Mouse (Mus musculus) embryonic fibroblast, embryonic 13.5 days (primary cell): ENCODE measurements at regions not wholly inside any gene's neighbourhood (a gene's known extent, or its start where the extent isn't known, plus 50 kb on each side); places are given as distances from the start of the nearest gene placed in this dataset.

Source experiments
- CTCF ChIP-seq: IDR thresholded peaks from 2 replicates; pipeline ENCODE4 v1.5.1; 2011; ENCODE audit warnings: mild to moderate bottlenecking, control low read depth, low read length, moderate library complexity, borderline replicate concordance; ENCODE audit not compliant: insufficient read depth
- POLR2A ChIP-seq: IDR thresholded peaks from 2 replicates; pipeline ENCODE4 v1.6.1; 2011; ENCODE audit warnings: low read depth, mild to moderate bottlenecking, control low read depth, low read length, moderate library complexity

DNA sequence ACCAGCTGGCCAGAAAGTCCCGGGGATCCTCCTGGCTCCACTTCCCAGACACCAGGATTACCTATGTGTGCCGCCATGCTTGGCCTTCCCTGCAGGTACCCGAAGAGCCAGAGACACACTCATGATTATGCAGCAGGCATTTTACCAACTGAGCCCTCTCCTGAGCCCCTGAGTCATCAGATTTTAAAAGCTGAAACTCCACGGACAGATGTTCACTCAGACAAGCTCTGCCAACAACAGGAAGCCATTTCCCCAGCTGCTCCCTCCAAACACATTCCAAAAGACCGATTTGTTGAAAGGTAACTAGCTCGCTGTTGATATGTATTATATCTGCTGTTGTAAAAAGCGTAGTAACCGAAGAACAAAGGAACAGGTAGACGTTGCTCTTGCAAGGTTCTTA is 75.4 kb upstream of the Rpl38 start:
- TF ChIP-seq CTCF = no peak
- no peak for TF ChIP-seq POLR2A
